Mouse (Mus musculus) lung, postnatal 36 days (tissue): ENCODE results near the gene Oaz3.

Source experiments
- DNase-seq: peaks from one replicate; pipeline ENCODE4 v3.0.0; 2022; ENCODE audit warnings: mixed read lengths

Oaz3 gene

GRCm38 (mm10) chr3:94386671-94387070, 57.0 kb downstream of the Oaz3 start:
- no peak for DNase-seq

DNA sequence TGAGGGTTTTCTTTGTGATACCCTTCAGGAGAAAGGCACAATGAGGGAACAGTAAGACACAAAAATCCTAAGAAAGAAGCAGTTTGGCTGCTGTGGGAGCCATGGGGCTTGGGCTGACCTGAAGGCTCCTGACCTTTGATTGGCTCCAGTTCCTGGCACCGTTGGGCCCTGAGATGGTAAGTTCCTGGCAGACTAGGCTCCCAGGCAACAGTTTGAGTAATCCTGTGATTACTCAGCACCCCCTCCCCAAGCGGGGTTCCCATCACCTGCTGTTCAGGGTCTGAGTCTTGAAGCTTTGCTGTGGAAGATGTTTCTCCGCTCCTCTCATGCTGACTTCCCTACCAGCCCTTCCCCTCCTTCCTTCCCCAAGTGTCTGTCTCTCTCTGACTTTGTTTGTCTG, 60.2 kb downstream of the Oaz3 start:
- DNase-seq: no peak
